Mouse (Mus musculus) kidney, embryonic 14.5 days (tissue): ENCODE results near the gene Cntnap2. TPM values are rescaled to one million over a fixed set of nuclear protein-coding genes. Genes with fewer than 3 reads are reported as not detected.

Experiments
- ATAC-seq: fragments of 200-750 bp; cut with Nextera tagmentation; 2 replicates; pipeline ENCODE4 v1.8.0; 2017; ENCODE audit warnings: moderate number of reproducible peaks, mild to moderate bottlenecking, moderate TSS enrichment, moderate library complexity; ENCODE audit not compliant: low FRiP score, low TSS enrichment
- H3K27ac ChIP-seq: fragments of 300-500 bp; sonication (generic); 2 replicates; pipeline ENCODE4 v1.5.1; 2014; ENCODE audit warnings: low read depth, mild to moderate bottlenecking, low read length, moderate library complexity, mixed read lengths
- H3K27me3 ChIP-seq: fragments of 300-500 bp; sonication (generic); 2 replicates; pipeline ENCODE4 v1.6.1; 2014; ENCODE audit warnings: mild to moderate bottlenecking, low read length; ENCODE audit not compliant: control insufficient read depth, insufficient read depth
- H3K36me3 ChIP-seq: fragments of 300-500 bp; sonication (generic); 2 replicates; pipeline ENCODE4 v1.6.1; 2014; ENCODE audit warnings: low read length, mixed read lengths; ENCODE audit not compliant: control insufficient read depth, insufficient read depth
- H3K4me1 ChIP-seq: fragments of 300-500 bp; sonication (generic); 2 replicates; pipeline ENCODE4 v1.6.1; 2014; ENCODE audit warnings: low read length, mixed read lengths; ENCODE audit not compliant: control insufficient read depth, insufficient read depth
- H3K4me2 ChIP-seq: fragments of 300-500 bp; sonication (generic); replicated peaks from 2 replicates; pipeline ENCODE4 v1.6.1; 2014; ENCODE audit warnings: low read depth, mild to moderate bottlenecking, low read length
- H3K4me3 ChIP-seq: fragments of 300-500 bp; sonication (generic); 2 replicates; pipeline ENCODE4 v1.5.1; 2014; ENCODE audit warnings: mild to moderate bottlenecking, low read length
- H3K9ac ChIP-seq: fragments of 300-500 bp; sonication (generic); 2 replicates; pipeline ENCODE4 v1.6.1; 2014; ENCODE audit warnings: low read depth, mild to moderate bottlenecking, low read length, moderate library complexity
- H3K9me3 ChIP-seq: fragments of 300-500 bp; sonication (generic); 2 replicates; pipeline ENCODE4 v1.6.1; 2016; ENCODE audit warnings: low read length; ENCODE audit not compliant: control insufficient read depth
- WGBS: fragments of 180-500 bp; shearing (Covaris S2); extraction: QIAGEN DNeasy Blood & Tissue Kit; methylation state at CpG from one replicate; pipeline ENCODE4 v1.1.7; 2014; 5-methylcytosine and 5-hydroxymethylcytosine counted together
- polyA plus RNA-seq: library from polyadenylated mRNA; unstranded; fragments of >200 nt; fragmentation: Nextera tagmentation; extraction: Ambion mirVana; gene quantifications from 2 replicates; pipeline ENCODE4 v1.2.1, GENCODE M21; 2014

Gene Cntnap2
- polyA plus RNA-seq, 1 experiment from 2014 or later: 1.9 TPM

DNA sequence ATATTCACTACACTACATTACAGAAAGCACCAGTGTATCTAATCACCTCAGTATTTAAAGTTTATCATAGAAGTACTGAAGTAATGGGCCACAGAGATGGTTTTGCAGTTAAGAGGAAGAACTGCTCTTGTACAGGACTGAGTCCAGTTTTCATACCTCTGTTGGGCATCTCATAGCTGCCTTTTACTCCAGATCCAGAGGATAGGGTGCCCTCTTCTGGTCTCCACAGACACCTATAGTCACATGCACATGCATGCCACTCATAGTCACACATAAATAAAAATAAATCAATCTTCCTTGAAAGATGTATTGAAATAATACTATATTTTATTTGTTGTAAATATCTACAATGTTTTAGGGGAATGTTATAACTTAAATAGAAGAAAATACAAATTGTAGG, 587.9 kb downstream of the Cntnap2 start:
- Histone ChIP-seq H3K9ac (no peak overlapping the region), H3K4me2 (no peak overlapping the region), H3K27me3 (no peaks in the 10 kb centered on the region), H3K27ac (no peak overlapping the region), H3K4me1 (no peaks in the 10 kb centered on the region), H3K4me3 (no peak overlapping the region), H3K9me3 (no peaks in the 10 kb centered on the region), H3K36me3 (no peaks in the 10 kb centered on the region)
- no peak for ATAC-seq

DNA sequence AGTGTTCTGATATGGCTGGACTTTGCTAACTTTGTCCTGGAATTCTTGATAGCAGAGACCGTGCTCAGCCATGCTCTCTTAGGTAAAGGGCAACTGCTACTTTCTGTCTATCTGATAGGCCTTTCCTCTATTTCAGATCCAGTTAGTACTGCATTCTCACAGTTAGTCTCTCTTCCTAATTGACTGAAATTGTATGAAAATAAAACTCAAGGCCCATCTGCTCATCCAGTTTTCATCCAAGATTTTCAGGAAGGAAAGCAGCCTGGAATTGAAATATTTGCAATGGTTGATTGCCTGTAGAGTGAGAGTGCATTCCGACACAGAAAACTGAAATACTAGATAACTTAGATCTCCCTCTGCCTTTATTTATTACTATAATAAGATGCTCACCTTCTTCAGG, 589.3 kb downstream of the Cntnap2 start:
- ATAC-seq: no peak
- Histone ChIP-seq H3K9ac (no peak overlapping the region), H3K4me3 (no peak overlapping the region), H3K36me3 (no peaks in the 10 kb centered on the region), H3K27me3 (no peaks in the 10 kb centered on the region), H3K4me1 (no peaks in the 10 kb centered on the region), H3K27ac (no peak overlapping the region), H3K4me2 (no peak overlapping the region), H3K9me3 (no peaks in the 10 kb centered on the region)
- WGBS: 86% methylated on average over 2 of the region's 2 CpGs

DNA sequence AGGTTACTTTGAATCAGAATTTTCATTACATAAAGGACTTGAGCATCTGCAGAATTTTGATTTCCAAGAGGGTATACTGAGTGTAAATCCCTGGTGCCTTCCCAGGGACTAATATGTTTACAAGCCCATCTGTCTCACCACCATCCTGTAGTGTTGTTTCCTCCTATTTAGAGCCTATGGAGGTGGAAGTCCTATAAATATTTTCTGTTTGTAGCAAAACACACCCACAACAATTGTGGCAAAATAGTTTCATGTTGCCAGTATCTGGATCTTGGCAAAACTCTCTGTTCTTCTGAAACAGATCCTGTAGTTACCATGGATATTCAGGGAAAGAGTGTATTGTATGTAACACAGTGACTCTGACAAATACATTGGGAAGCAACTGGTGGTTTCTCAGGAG, 641.1 kb downstream of the Cntnap2 start:
- H3K4me3 ChIP-seq: no peak overlapping the region
- H3K9me3 ChIP-seq: no peaks in the 10 kb centered on the region
- no peak overlapping the region for H3K4me2 ChIP-seq
- H3K27ac ChIP-seq: no peak overlapping the region
- no peaks in the 10 kb centered on the region for H3K27me3 ChIP-seq
- no peak for ATAC-seq
- H3K4me1 ChIP-seq: no peaks in the 10 kb centered on the region
- H3K36me3 ChIP-seq: no peaks in the 10 kb centered on the region
- no peak overlapping the region for H3K9ac ChIP-seq

DNA sequence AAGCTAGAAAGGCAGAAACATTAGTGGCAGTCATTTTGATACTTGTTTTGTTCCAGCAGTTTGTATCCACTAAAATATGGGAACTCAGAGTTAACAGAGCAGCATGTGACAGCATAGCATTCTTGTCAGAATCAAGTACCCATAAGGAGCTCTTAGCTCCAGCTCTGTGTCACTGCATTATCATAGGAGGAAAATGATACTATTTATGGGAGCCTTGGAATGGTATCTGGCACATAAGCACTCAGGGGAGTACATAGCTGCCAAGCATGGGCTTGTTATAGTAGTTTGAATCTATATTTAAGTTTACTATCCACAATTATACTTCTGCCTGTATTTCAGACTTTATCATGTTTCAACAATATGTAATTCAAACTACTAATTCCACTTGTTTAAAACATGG, 732.5 kb downstream of the Cntnap2 start:
- no peak for ATAC-seq
- H3K36me3 ChIP-seq: no peaks in the 10 kb centered on the region
- H3K27me3 ChIP-seq: no peaks in the 10 kb centered on the region
- H3K9ac ChIP-seq: no peak overlapping the region
- H3K4me2 ChIP-seq: no peak overlapping the region
- H3K4me3 ChIP-seq: no peak overlapping the region
- H3K27ac ChIP-seq: no peak overlapping the region
- H3K4me1 ChIP-seq: no peaks in the 10 kb centered on the region
- H3K9me3 ChIP-seq: no peaks in the 10 kb centered on the region

DNA sequence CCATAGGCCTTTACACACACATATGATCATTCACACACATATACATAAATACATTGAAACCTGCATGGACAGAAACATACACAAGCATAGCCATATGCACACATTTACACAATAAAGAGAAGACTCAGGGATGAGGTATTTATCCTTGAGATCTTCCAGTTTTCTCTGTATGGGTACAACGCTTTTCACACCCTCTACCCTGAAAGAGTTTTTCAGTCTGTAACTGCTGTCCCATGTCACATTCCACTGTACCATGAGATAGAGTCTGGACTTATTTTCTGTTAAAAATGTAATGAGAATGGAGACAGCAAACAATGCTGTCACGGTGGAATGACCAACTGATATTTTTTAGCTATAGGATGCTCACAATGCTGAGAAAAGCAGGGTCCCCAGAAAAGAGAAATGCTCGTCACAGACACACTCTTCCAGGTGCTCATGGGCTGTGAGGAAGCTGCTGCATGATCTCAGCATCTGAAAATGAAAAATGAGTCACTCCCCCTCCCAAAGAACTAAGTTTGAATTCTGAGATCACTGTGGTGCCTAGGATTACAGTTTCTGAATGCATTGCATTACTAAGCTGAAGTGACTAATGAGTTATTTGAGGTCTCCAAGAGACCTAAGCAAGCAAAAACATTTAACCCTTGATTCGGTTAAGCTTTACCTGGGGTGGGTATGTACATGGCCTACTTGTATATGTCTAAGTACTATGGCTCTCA, 782.6 kb downstream of the Cntnap2 start:
- Histone ChIP-seq H3K36me3 (no peaks in the 10 kb centered on the region), H3K4me1 (no peaks in the 10 kb centered on the region), H3K27me3 (no peaks in the 10 kb centered on the region), H3K27ac (no peak overlapping the region), H3K4me2 (no peak overlapping the region), H3K4me3 (no peak overlapping the region), H3K9me3 (no peaks in the 10 kb centered on the region), H3K9ac (no peak overlapping the region)
- 75% methylated on average over 4 of the region's 4 CpGs for WGBS
- ATAC-seq: no peak

DNA sequence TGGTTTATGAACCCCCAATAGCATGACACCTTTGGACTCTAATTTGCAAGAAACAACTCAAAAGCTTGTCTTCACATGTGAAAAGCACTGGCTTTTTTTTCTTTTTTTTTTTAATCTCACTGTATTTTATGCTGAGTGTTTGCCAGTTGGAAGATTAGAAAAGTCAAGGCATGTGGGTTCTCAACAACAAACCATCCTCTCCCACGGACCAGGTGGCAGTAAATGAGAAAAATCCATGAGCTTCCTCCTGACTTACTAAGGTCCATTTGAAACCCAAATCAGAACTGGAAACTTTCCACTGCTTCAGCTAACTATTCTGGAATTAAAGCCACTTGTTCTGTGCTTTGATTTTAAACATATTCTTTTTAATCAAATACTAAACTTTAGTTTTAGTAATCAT, 784.6 kb downstream of the Cntnap2 start:
- ATAC-seq: no peak
- 57% methylated on average over 1 of the region's 1 CpGs for WGBS
- no peaks in the 10 kb centered on the region for H3K4me1 ChIP-seq

DNA sequence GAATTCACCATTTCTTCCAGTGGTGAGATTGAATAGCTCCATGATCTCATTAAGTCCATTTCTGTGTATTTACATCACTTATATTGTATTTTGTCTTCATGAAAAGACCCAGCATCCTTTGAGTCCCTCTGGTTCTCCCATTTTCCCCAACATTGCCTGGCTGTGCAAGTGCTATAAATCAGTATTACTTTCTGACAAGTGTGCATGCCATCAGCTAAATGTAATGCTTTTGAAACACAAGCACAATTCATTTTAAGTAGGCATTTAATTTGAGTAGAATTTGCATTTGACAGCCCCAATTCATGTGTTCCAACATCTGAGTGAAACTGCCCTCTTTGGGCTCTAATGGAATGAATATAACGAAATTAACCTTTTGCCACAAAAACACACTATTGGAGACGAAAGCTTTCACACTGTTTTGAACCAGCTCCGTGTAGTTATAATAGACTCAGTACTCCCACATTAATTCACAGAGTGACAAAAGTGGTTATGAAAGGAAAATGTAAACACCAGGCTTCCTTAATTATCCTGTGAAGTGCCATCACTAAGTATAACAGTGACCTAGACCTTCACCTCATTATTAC, 812.3 kb downstream of the Cntnap2 start:
- no peak overlapping the region for H3K4me3 ChIP-seq
- no peaks in the 10 kb centered on the region for H3K36me3 ChIP-seq
- no peak overlapping the region for H3K27ac ChIP-seq
- WGBS: 59% methylated on average over 3 of the region's 3 CpGs
- H3K9ac ChIP-seq: no peak overlapping the region
- H3K9me3 ChIP-seq: no peaks in the 10 kb centered on the region
- ATAC-seq: no peak
- H3K4me2 ChIP-seq: no peak overlapping the region
- no peaks in the 10 kb centered on the region for H3K4me1 ChIP-seq
- H3K27me3 ChIP-seq: no peaks in the 10 kb centered on the region

More for the DNA sequence above, 784.6 kb downstream of the Cntnap2 start:
- Histone ChIP-seq H3K27ac (no peak overlapping the region), H3K27me3 (no peaks in the 10 kb centered on the region), H3K9me3 (no peaks in the 10 kb centered on the region), H3K4me3 (no peak overlapping the region), H3K4me2 (no peak overlapping the region), H3K9ac (no peak overlapping the region), H3K36me3 (no peaks in the 10 kb centered on the region)

DNA sequence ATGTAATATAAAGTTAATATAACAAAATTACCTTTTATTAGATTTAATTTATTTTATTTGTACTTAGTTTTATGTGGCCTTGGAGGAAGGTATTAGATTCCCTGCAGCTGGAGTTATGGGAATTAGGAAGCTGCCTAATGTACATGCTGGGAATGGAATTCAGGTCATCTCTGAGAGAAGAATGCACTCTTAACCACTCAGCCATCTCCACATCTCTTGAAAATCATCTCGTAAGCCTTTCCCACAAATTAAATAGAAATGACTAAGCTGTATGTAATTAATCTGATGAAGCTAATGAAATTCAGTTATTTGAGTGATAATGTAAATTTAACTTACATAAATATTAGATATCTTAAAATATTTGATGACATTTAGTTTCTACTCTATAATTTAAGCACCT, 826.3 kb downstream of the Cntnap2 start:
- no peaks in the 10 kb centered on the region for H3K9me3 ChIP-seq
- H3K9ac ChIP-seq: no peak overlapping the region
- WGBS: 82% methylated on average over 1 of the region's 1 CpGs
- no peak for ATAC-seq
- H3K36me3 ChIP-seq: no peaks in the 10 kb centered on the region
- H3K4me3 ChIP-seq: no peak overlapping the region
- no peaks in the 10 kb centered on the region for H3K27me3 ChIP-seq
- H3K27ac ChIP-seq: no peak overlapping the region
- no peaks in the 10 kb centered on the region for H3K4me1 ChIP-seq
- H3K4me2 ChIP-seq: no peak overlapping the region

DNA sequence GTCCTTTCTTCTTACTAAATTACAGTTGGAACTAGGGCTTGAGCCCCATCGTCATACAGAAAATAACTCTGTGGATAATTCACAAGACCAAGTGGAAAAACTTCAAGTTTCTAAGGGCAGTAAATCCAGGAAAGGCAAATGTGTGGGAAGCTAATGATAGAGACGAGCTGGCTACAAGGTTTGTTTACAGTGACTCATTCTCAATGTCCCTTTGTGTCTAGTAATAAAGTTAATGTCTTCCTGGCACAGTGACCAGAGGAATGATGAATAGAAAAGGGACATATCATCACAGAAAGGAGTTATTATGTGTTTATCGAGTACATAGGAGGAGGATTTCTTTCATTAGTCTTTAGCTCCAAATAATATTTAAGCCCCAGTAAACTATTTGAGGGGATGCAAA, 828.7 kb downstream of the Cntnap2 start:
- ATAC-seq: no peak
- no peaks in the 10 kb centered on the region for H3K9me3 ChIP-seq
- no peak overlapping the region for H3K4me3 ChIP-seq
- no peak overlapping the region for H3K4me2 ChIP-seq
- H3K9ac ChIP-seq: no peak overlapping the region
- WGBS: 32% methylated on average over 3 of the region's 3 CpGs
- no peaks in the 10 kb centered on the region for H3K4me1 ChIP-seq
- no peaks in the 10 kb centered on the region for H3K36me3 ChIP-seq
- no peaks in the 10 kb centered on the region for H3K27me3 ChIP-seq
- H3K27ac ChIP-seq: no peak overlapping the region
